Mouse (Mus musculus) liver, adult 2 months (tissue): ENCODE measurements at regions not wholly inside any gene's neighbourhood (a gene's known extent, or its start where the extent isn't known, plus 50 kb on each side); places are given as distances from the start of the nearest gene placed in this dataset.

Source experiments
- CTCF ChIP-seq: fragments of 200-500 bp; IDR thresholded peaks from 2 replicates; pipeline ENCODE4 v1.5.1; 2011; ENCODE audit warnings: low read depth, low read length, control low read depth
- POLR2A ChIP-seq: fragments of 200-500 bp; IDR thresholded peaks from 2 replicates; pipeline ENCODE4 v1.6.1; 2011; ENCODE audit warnings: low read length, control low read depth; ENCODE audit not compliant: insufficient read depth; ENCODE audit errors: extremely low read depth

DNA sequence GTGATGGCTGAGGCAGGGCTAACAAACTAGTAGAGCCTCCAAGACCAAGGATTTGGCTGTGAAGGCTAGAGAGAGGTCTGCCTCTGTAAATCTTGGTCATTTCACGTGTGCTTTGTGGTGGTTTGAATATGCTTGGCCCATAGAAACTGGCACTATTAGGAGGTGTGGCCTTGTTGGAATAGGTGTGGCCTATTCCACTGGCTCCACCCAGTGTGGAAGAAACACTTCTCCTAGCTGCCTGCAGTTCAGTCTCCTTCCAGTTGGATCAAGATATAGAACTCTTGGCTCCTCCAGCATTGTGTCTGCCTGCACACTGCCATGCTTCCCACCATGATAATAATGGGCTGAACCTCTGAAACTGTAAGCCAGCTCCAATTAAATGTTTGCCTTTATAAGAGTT, 59.1 kb upstream of the Dlx2 start:
- no peak for TF ChIP-seq CTCF
- no peak for TF ChIP-seq POLR2A
